Mouse (Mus musculus) myocyte (in vitro differentiated cells): ENCODE data around the gene Gsc2.

Experiments used
- E2F4 ChIP-seq: IDR thresholded peaks from one replicate; pipeline ENCODE4 v1.6.1; 2011; ENCODE audit warnings: mild to moderate bottlenecking, control low read depth, moderate library complexity; ENCODE audit not compliant: insufficient read depth
- MAX ChIP-seq: IDR thresholded peaks from one replicate; pipeline ENCODE4 v1.6.1; 2011; ENCODE audit warnings: low read depth, mild to moderate bottlenecking, control low read depth
- POLR2A ChIP-seq: IDR thresholded peaks from one replicate; pipeline ENCODE4 v1.6.1; 2011; ENCODE audit warnings: low read depth, mild to moderate bottlenecking, control low read depth, moderate library complexity; ENCODE audit not compliant: insufficient read length
- POLR2AphosphoS2 ChIP-seq: IDR thresholded peaks from one replicate; pipeline ENCODE4 v1.6.1; 2011; ENCODE audit warnings: low read depth, control low read depth; ENCODE audit not compliant: insufficient read length

GRCm38 (mm10) chr16:17914307-17915249 lies at the start of gene Gsc2:
- TF ChIP-seq E2F4 (no peak), POLR2A (no peak), POLR2AphosphoS2 (no peak), MAX (no peak)
